Mouse (Mus musculus): ENCODE results near the gene Micall2. TPM values are rescaled to one million over a fixed set of nuclear protein-coding genes. Genes with fewer than 3 reads are reported as not detected.

Micall2 gene
- polyA plus RNA-seq, 1 experiment from 2014 or later: 6.6 TPM

DNA sequence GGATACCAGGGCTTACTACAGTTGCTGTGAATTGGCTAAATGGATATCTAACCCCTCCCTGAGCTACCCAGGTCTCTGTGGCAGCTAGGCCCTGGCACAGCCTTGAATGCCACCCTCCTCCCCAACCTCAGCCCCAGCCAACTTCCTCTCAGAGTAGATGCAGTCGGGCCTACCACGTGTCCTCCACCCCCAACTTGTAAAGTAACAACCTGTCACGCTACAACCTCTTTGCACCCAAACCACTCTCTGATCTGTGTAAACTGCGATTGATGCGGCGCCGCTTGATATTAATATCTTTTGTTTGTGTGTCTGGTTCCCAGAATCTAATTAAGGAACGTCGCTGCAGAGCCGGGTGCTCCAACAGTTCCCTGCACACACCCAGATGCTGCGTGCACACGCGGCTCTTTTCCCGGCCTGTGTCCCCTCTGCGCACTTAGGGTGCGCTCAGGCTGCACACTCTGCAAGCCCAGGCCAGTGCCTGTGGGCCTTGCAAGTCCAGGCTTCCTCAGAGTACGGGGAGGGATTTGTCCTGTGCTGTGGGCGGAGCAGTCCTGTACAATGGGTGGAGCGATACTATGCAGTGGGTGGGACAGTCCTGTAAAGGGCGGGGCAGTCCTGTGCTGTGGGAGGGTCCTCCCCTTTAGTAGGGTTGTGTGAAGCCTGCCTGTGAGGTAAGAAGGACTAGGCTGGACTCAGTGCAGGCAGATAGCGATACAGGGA is 49.4 kb downstream of the Micall2 start:
- WGBS: 24% methylated on average over 21 of the region's 21 CpGs
- ATAC-seq (ENCODE audit: low FRiP score, low TSS enrichment): peak; percentile 89
- peak; percentile 83 for DNase-seq (ENCODE audit: low spot score)
- H3K27me3 ChIP-seq (ENCODE audit: control insufficient read depth, insufficient read depth, low read length): no peaks in the 10 kb centered on the region
- 0 out of 2 replicates have a peak, but pooled peaks cover 4% of the 10 kb centered on the region for H3K4me1 ChIP-seq (replicated peaks; ENCODE audit: control insufficient read depth, insufficient read depth)
- no peak overlapping the region for H3K4me2 ChIP-seq (replicated peaks; ENCODE audit: low read depth)
- no peak overlapping the region for H3K9ac ChIP-seq (ENCODE audit: low read length)
- H3K4me3 ChIP-seq (ENCODE audit: low read depth, low read length): no peak overlapping the region
- H3K36me3 ChIP-seq (ENCODE audit: control insufficient read depth, insufficient read depth, low read length): no peaks in the 10 kb centered on the region
- no peak overlapping the region for H3K27ac ChIP-seq (replicated peaks)
- TF ChIP-seq EP300 (optimal IDR thresholded peaks at IDR 0.05): no peak
- no peak for TF ChIP-seq CTCF (IDR thresholded peaks at IDR 0.05; ENCODE audit: low read depth)
- no peaks in the 10 kb centered on the region for H3K9me3 ChIP-seq (ENCODE audit: control insufficient read depth, low read length)

DNA sequence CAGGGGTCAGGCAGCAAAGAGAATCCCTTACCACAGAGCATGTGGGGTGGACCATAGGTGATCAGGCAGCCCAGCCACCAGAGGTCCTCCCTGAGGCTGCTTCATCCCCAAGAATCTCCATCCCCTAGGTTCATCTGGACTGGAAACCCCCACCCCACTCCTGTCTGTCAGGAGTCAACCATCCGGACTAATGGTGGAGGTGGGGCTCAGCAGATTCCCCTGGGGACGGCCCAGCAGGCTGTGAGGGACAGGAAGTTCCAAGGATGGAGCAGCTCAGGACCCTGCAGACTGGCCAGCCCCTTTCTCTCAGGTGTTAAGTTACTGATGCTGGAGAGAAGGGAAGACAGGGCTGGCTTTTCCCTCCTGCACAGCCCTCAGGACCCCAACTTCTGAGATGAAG is 52.9 kb downstream of the Micall2 start:
- H3K9me3 ChIP-seq (ENCODE audit: control insufficient read depth, low read length): no peaks in the 10 kb centered on the region
- WGBS: 15% methylated on average over 2 of the region's 2 CpGs
- ATAC-seq (ENCODE audit: low FRiP score, low TSS enrichment) (no peak), DNase-seq (ENCODE audit: low spot score) (no peak)
- no peak overlapping the region for H3K9ac ChIP-seq (ENCODE audit: low read length)
- H3K4me3 ChIP-seq (ENCODE audit: low read depth, low read length): no peak overlapping the region
- H3K4me2 ChIP-seq (replicated peaks; ENCODE audit: low read depth): no peak overlapping the region
- no peaks in the 10 kb centered on the region for H3K27me3 ChIP-seq (ENCODE audit: control insufficient read depth, insufficient read depth, low read length)
- no peaks in the 10 kb centered on the region for H3K36me3 ChIP-seq (ENCODE audit: control insufficient read depth, insufficient read depth, low read length)
- TF ChIP-seq EP300 (optimal IDR thresholded peaks at IDR 0.05): no peak
- TF ChIP-seq CTCF (IDR thresholded peaks at IDR 0.05; ENCODE audit: low read depth): no peak
- no peak overlapping the region for H3K27ac ChIP-seq (replicated peaks)
- 0 out of 2 replicates have a peak, but pooled peaks cover 4% of the 10 kb centered on the region for H3K4me1 ChIP-seq (replicated peaks; ENCODE audit: control insufficient read depth, insufficient read depth)

DNA sequence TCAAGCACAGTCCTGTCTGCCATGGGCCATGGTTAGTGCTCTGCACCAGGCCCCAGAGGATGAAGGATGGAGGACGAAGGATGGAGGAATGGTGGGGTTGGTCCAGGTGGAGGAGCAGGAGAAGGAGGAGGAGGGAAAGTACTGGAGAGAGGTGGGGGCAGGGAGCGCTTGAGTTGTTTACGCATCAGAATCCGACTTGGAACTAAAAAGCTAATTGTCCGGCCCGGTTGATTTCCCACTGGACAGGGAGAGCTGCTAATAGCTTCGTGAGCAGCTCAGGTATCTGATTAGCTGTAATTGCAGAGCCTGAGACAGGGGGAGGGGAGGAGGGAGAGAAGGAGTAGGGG is 53.5 kb downstream of the Micall2 start:
- DNase-seq (ENCODE audit: low spot score) (no peak), ATAC-seq (ENCODE audit: low FRiP score, low TSS enrichment) (no peak)
- TF ChIP-seq CTCF (IDR thresholded peaks at IDR 0.05; ENCODE audit: low read depth): no peak
- TF ChIP-seq EP300 (optimal IDR thresholded peaks at IDR 0.05): no peak
- no peaks in the 10 kb centered on the region for H3K36me3 ChIP-seq (ENCODE audit: control insufficient read depth, insufficient read depth, low read length)
- 9% methylated on average over 7 of the region's 7 CpGs for WGBS
- H3K4me2 ChIP-seq (replicated peaks; ENCODE audit: low read depth): no peak overlapping the region
- no peaks in the 10 kb centered on the region for H3K27me3 ChIP-seq (ENCODE audit: control insufficient read depth, insufficient read depth, low read length)
- no peak overlapping the region for H3K27ac ChIP-seq (replicated peaks)
- no peaks in the 10 kb centered on the region for H3K9me3 ChIP-seq (ENCODE audit: control insufficient read depth, low read length)
- no peak overlapping the region for H3K9ac ChIP-seq (ENCODE audit: low read length)
- 0 out of 2 replicates have a peak, but pooled peaks cover 4% of the 10 kb centered on the region for H3K4me1 ChIP-seq (replicated peaks; ENCODE audit: control insufficient read depth, insufficient read depth)
- H3K4me3 ChIP-seq (ENCODE audit: low read depth, low read length): no peak overlapping the region

DNA sequence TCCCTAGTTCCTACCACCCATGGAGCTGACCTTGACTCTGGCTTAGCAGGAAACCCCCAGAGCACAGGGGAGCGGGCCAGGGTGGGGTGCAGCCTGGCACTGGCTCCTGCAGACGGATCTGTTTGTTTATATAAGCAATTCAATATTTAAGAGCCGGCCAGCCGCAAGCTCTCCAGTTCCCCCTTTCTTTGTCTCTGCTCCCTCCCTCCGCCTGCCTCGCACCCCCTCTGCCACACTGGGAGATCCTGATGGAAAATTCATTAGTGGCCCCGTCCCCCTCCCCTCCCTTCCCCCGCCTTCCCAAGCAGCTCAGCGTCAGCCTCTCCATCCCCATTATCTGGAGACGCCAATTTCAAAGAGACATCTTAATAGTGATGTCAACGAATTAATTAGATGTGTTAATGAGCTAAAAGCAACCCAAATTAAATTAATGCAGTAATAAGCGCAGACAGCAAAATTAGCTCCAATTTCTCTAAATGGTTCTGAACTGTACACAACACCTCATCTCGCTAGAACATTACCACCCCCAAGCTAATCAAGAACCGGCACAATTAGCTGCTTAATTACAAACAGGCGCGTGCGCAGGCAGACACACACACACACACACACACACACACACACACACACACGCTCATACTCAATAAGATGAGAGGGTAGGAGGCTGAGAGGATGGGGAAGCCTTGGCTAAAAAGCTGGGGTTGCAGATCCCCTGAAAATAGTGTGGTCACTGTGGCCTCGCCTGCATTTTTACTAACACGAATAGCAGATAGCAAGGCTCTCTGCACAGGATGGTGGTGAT is 54.1 kb downstream of the Micall2 start:
- no peak for DNase-seq (ENCODE audit: low spot score)
- ATAC-seq (ENCODE audit: low FRiP score, low TSS enrichment): no peak
- H3K4me3 ChIP-seq (ENCODE audit: low read depth, low read length): no peak overlapping the region
- no peak overlapping the region for H3K9ac ChIP-seq (ENCODE audit: low read length)
- no peaks in the 10 kb centered on the region for H3K9me3 ChIP-seq (ENCODE audit: control insufficient read depth, low read length)
- WGBS: 13% methylated on average over 20 of the region's 20 CpGs
- no peak for TF ChIP-seq EP300 (optimal IDR thresholded peaks at IDR 0.05)
- no peak for TF ChIP-seq CTCF (IDR thresholded peaks at IDR 0.05; ENCODE audit: low read depth)
- no peak overlapping the region for H3K4me2 ChIP-seq (replicated peaks; ENCODE audit: low read depth)
- H3K27me3 ChIP-seq (ENCODE audit: control insufficient read depth, insufficient read depth, low read length): no peaks in the 10 kb centered on the region
- H3K4me1 ChIP-seq (replicated peaks; ENCODE audit: control insufficient read depth, insufficient read depth): 0 out of 2 replicates have a peak, but pooled peaks cover 4% of the 10 kb centered on the region
- no peak overlapping the region for H3K27ac ChIP-seq (replicated peaks)
- H3K36me3 ChIP-seq (ENCODE audit: control insufficient read depth, insufficient read depth, low read length): no peaks in the 10 kb centered on the region

- Histone ChIP-seq H3K4me2 (replicated peaks; ENCODE audit: low read depth) (no peak overlapping the region), H3K27me3 (ENCODE audit: control insufficient read depth, insufficient read depth, low read length) (no peaks in the 10 kb centered on the region), H3K4me3 (ENCODE audit: low read depth, low read length) (no peak overlapping the region), H3K27ac (replicated peaks) (no peak overlapping the region), H3K9ac (ENCODE audit: low read length) (no peak overlapping the region), H3K36me3 (ENCODE audit: control insufficient read depth, insufficient read depth, low read length) (no peaks in the 10 kb centered on the region), H3K9me3 (ENCODE audit: control insufficient read depth, low read length) (no peaks in the 10 kb centered on the region), H3K4me1 (replicated peaks; ENCODE audit: control insufficient read depth, insufficient read depth) (no peaks in the 10 kb centered on the region)
- no peak for DNase-seq (ENCODE audit: low spot score)
- no peak for ATAC-seq (ENCODE audit: low FRiP score, low TSS enrichment)
- TF ChIP-seq EP300 (optimal IDR thresholded peaks at IDR 0.05): no peak
- peak; percentile 37; the same call in 1 of the 2 replicates for TF ChIP-seq CTCF (IDR thresholded peaks at IDR 0.05; ENCODE audit: low read depth)
These were observed 60.5 kb downstream of the Micall2 start for GRCm38 (mm10) chr5:139675707-139675967.

Data from stomach, postnatal 0 days (tissue).